Mouse (Mus musculus) brain, embryonic 14.5 days (tissue): ENCODE data around the gene Crnkl1.

Experiments used
- CTCF ChIP-seq: fragments of 200-500 bp; IDR thresholded peaks from 2 replicates; pipeline ENCODE4 v1.5.1; 2012; ENCODE audit warnings: inconsistent platforms, mild to moderate bottlenecking, moderate library complexity, borderline replicate concordance; ENCODE audit not compliant: insufficient read depth, insufficient read length; ENCODE audit errors: extremely low read depth
- POLR2A ChIP-seq: fragments of 200-500 bp; IDR thresholded peaks from 2 replicates; pipeline ENCODE4 v1.6.1; 2012; ENCODE audit warnings: mild to moderate bottlenecking, inconsistent platforms, borderline replicate concordance; ENCODE audit not compliant: poor library complexity, insufficient read depth, insufficient read length, severe bottlenecking; ENCODE audit errors: extremely low read depth

GRCm38 (mm10) chr2:145941403-145941802 lies 6.6 kb upstream of the Crnkl1 start:
- no peak for TF ChIP-seq CTCF
- no peak for TF ChIP-seq POLR2A
